Mouse (Mus musculus) limb, embryonic 11.5 days (tissue): ENCODE results near the gene Atp6v0e. TPM values are rescaled to one million over a fixed set of nuclear protein-coding genes. Genes with fewer than 3 reads are reported as not detected.
A peak's percentile ranks its signal among the peaks of the same experiment; 100 is the strongest.

Experiments used
- ATAC-seq: fragments of 200-750 bp; cut with Nextera tagmentation; 2 replicates; pipeline ENCODE4 v1.8.0; 2017; ENCODE audit warnings: low read depth; ENCODE audit not compliant: insufficient number of reproducible peaks, low FRiP score, low TSS enrichment
- DNase-seq: peaks from one replicate; pipeline ENCODE4 v3.0.0-alpha.2; 2015; ENCODE audit warnings: low spot score
- H3K27ac ChIP-seq: fragments of 300-500 bp; sonication (generic); replicated peaks from 2 replicates; pipeline ENCODE4 v1.5.1; 2014; ENCODE audit warnings: low read depth, mild to moderate bottlenecking, low read length
- H3K27me3 ChIP-seq: fragments of 300-500 bp; sonication (generic); 2 replicates; pipeline ENCODE4 v1.6.1; 2014; ENCODE audit warnings: mild to moderate bottlenecking, low read length, mixed read lengths; ENCODE audit not compliant: control insufficient read depth, insufficient read depth
- H3K36me3 ChIP-seq: fragments of 300-500 bp; sonication (generic); 2 replicates; pipeline ENCODE4 v1.6.1; 2014; ENCODE audit warnings: mild to moderate bottlenecking, low read length, moderate library complexity, mixed read lengths; ENCODE audit not compliant: control insufficient read depth, insufficient read depth
- H3K4me1 ChIP-seq: fragments of 300-500 bp; sonication (generic); 2 replicates; pipeline ENCODE4 v1.6.1; 2014; ENCODE audit warnings: low read length, mixed read lengths; ENCODE audit not compliant: control insufficient read depth, insufficient read depth
- H3K4me2 ChIP-seq: fragments of 300-500 bp; sonication (generic); 2 replicates; pipeline ENCODE4 v1.6.1; 2014; ENCODE audit warnings: low read depth, mild to moderate bottlenecking, moderate library complexity; ENCODE audit not compliant: severe bottlenecking
- H3K4me3 ChIP-seq: fragments of 300-500 bp; sonication (generic); 2 replicates; pipeline ENCODE4 v1.5.1; 2014; ENCODE audit warnings: low read depth, low read length
- H3K9ac ChIP-seq: fragments of 300-500 bp; sonication (generic); 2 replicates; pipeline ENCODE4 v1.6.1; 2014; ENCODE audit warnings: mild to moderate bottlenecking, low read length
- H3K9me3 ChIP-seq: fragments of 300-500 bp; sonication (generic); 2 replicates; pipeline ENCODE4 v1.6.1; 2016; ENCODE audit warnings: low read length; ENCODE audit not compliant: control insufficient read depth
- WGBS: fragments of 180-500 bp; shearing (Covaris S2); extraction: QIAGEN DNeasy Blood & Tissue Kit; methylation state at CpG from one replicate; pipeline ENCODE4 v1.1.7; 2014; 5-methylcytosine and 5-hydroxymethylcytosine counted together
- polyA plus RNA-seq: library from polyadenylated mRNA; unstranded; fragments of >200 nt; fragmentation: Nextera tagmentation; extraction: Ambion mirVana; gene quantifications from 2 replicates; pipeline ENCODE4 v1.2.1, GENCODE M21; 2014

Atp6v0e gene
- 96.6 and 101 TPM in 2 replicates for polyA plus RNA-seq

GRCm38 (mm10) chr17:26662978-26663683 is at the start of gene Atp6v0e:
Gene Atp6v0e (plus strand): TSS chr17:26663231.
- peak; percentile 65; the same call in 1 of the 2 replicates for ATAC-seq
- WGBS: 2% methylated on average over 28 of the region's 28 CpGs
- Histone ChIP-seq H3K27me3 (no peaks in the 10 kb centered on the region), H3K4me2 (peak within 1 kb of the TSS; percentile 51), H3K4me1 (no peaks in the 10 kb centered on the region), H3K4me3 (peak within 1 kb of the TSS; percentile 38), H3K9ac (peak within 1 kb of the TSS; percentile 8), H3K36me3 (no peaks in the 10 kb centered on the region), H3K27ac (no peak within 1 kb of the TSS), H3K9me3 (no peaks in the 10 kb centered on the region)
- peak; percentile 98 for DNase-seq

- peaks cover 13% of the 10 kb centered on the region; the same call in 1 of the 2 replicates for H3K36me3 ChIP-seq
- no peak for ATAC-seq
- H3K27ac ChIP-seq: no peak overlapping the region
Measured at GRCm38 (mm10) chr17:26614286-26614685, 48.7 kb upstream of the Atp6v0e start.

GRCm38 (mm10) chr17:26614708-26615486 is 48.1 kb upstream of the Atp6v0e start:
- ATAC-seq (no peak), DNase-seq (no peak)
- no peaks in the 10 kb centered on the region for H3K27me3 ChIP-seq
- H3K4me1 ChIP-seq: no peaks in the 10 kb centered on the region
- WGBS: 68% methylated on average over 9 of the region's 9 CpGs
- H3K9me3 ChIP-seq: no peaks in the 10 kb centered on the region
- peaks cover 13% of the 10 kb centered on the region; the same call in 1 of the 2 replicates for H3K36me3 ChIP-seq
- no peak overlapping the region for H3K27ac ChIP-seq
- H3K9ac ChIP-seq: no peak overlapping the region; the same call in 1 of the 2 replicates
- H3K4me3 ChIP-seq: no peak overlapping the region
- H3K4me2 ChIP-seq: no peak overlapping the region

More at GRCm38 (mm10) chr17:26614286-26614685, 48.7 kb upstream of the Atp6v0e start:
- DNase-seq: no peak
- Histone ChIP-seq H3K4me2 (no peak overlapping the region), H3K4me1 (no peaks in the 10 kb centered on the region), H3K9me3 (no peaks in the 10 kb centered on the region), H3K4me3 (no peak overlapping the region), H3K27me3 (no peaks in the 10 kb centered on the region), H3K9ac (no peak overlapping the region)
- WGBS: 81% methylated on average over 6 of the region's 6 CpGs

DNA sequence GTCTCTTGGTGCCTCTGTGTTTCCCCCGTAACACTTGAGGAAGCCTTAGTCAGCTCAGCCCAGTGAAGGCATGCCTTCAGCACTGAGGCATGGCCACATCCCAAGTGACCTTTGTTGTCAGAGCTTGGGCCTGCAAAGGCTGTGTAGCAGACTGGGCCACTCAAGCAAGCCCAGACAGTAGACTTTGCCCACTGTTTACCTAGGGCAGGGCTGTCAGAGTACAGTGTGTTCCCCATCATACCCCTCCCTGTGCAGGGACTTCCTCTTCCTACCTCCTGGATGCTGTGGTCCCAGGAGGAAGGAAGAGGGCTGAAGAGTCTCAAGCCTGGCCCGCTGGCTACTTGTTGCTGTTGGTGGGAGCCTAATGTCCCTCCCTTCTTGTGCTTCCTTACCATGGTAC is 46.3 kb upstream of the Atp6v0e start:
- Histone ChIP-seq H3K36me3 (peaks cover 13% of the 10 kb centered on the region; the same call in 1 of the 2 replicates), H3K4me3 (no peak overlapping the region), H3K4me2 (no peak overlapping the region), H3K27me3 (no peaks in the 10 kb centered on the region), H3K27ac (no peak overlapping the region), H3K9ac (no peak overlapping the region), H3K9me3 (no peaks in the 10 kb centered on the region), H3K4me1 (no peaks in the 10 kb centered on the region)
- ATAC-seq (no peak), DNase-seq (no peak)
- 96% methylated on average over 2 of the region's 2 CpGs for WGBS

- H3K4me2 ChIP-seq: no peak overlapping the region
- 86% methylated on average over 5 of the region's 5 CpGs for WGBS
- peaks cover 11% of the 10 kb centered on the region; the same call in 1 of the 2 replicates for H3K36me3 ChIP-seq
- H3K27me3 ChIP-seq: no peaks in the 10 kb centered on the region
- DNase-seq: no peak
- H3K9ac ChIP-seq: no peak overlapping the region
- ATAC-seq: no peak
- no peak overlapping the region for H3K27ac ChIP-seq
- H3K4me1 ChIP-seq: no peaks in the 10 kb centered on the region
- H3K9me3 ChIP-seq: no peaks in the 10 kb centered on the region
- H3K4me3 ChIP-seq: no peak overlapping the region
Measured at GRCm38 (mm10) chr17:26618498-26618897, 44.5 kb upstream of the Atp6v0e start.

DNA sequence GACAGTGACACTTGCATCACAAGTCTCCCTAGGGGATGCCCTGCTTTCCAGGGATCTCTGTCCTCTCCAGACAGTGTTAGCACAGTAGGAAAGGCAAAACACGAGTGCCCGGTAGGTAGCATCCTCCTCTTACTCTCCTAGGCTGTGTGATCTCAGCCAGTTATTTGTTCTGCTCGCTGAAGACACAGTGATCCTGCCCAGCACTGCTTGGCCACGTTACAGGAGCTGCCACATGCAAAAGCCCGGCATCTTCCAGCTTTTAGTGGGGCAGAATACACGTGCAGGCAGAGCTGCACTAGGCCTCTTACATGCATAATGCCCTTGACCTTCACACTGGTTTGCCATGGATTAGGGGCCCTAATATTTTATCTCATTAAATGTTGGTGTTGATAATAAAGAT is 43.5 kb upstream of the Atp6v0e start:
- ATAC-seq: no peak
- 88% methylated on average over 6 of the region's 6 CpGs for WGBS
- H3K27ac ChIP-seq: no peak overlapping the region
- H3K9ac ChIP-seq: no peak overlapping the region
- peaks cover 14% of the 10 kb centered on the region for H3K36me3 ChIP-seq
- no peaks in the 10 kb centered on the region for H3K27me3 ChIP-seq
- no peak for DNase-seq
- H3K4me1 ChIP-seq: no peaks in the 10 kb centered on the region
- no peaks in the 10 kb centered on the region for H3K9me3 ChIP-seq
- H3K4me3 ChIP-seq: no peak overlapping the region
- H3K4me2 ChIP-seq: no peak overlapping the region

DNA sequence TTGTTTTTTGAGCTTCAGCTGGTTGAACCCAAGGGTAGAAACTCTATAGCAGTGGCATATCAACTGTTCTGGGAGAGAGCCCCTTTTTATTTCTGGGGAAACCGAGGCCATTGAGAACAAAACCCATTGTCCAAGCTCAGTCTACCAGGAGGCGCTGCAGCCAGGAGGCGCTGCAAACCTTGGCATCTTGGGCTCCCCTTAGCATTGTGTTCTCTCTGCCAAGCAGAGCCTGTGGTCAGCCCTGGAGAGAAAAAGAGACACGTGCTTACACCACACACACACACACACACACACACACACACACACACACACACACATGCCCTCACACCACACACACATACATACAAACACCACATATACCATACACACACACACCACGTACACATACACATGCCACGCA is 42.7 kb upstream of the Atp6v0e start:
- 93% methylated on average over 6 of the region's 6 CpGs for WGBS
- H3K27ac ChIP-seq: no peak overlapping the region
- peaks cover 14% of the 10 kb centered on the region for H3K36me3 ChIP-seq
- ATAC-seq (no peak), DNase-seq (no peak)
- no peak overlapping the region for H3K4me3 ChIP-seq
- H3K4me1 ChIP-seq: no peaks in the 10 kb centered on the region
- no peak overlapping the region for H3K9ac ChIP-seq
- no peak overlapping the region for H3K4me2 ChIP-seq
- no peaks in the 10 kb centered on the region for H3K9me3 ChIP-seq
- H3K27me3 ChIP-seq: no peaks in the 10 kb centered on the region

DNA sequence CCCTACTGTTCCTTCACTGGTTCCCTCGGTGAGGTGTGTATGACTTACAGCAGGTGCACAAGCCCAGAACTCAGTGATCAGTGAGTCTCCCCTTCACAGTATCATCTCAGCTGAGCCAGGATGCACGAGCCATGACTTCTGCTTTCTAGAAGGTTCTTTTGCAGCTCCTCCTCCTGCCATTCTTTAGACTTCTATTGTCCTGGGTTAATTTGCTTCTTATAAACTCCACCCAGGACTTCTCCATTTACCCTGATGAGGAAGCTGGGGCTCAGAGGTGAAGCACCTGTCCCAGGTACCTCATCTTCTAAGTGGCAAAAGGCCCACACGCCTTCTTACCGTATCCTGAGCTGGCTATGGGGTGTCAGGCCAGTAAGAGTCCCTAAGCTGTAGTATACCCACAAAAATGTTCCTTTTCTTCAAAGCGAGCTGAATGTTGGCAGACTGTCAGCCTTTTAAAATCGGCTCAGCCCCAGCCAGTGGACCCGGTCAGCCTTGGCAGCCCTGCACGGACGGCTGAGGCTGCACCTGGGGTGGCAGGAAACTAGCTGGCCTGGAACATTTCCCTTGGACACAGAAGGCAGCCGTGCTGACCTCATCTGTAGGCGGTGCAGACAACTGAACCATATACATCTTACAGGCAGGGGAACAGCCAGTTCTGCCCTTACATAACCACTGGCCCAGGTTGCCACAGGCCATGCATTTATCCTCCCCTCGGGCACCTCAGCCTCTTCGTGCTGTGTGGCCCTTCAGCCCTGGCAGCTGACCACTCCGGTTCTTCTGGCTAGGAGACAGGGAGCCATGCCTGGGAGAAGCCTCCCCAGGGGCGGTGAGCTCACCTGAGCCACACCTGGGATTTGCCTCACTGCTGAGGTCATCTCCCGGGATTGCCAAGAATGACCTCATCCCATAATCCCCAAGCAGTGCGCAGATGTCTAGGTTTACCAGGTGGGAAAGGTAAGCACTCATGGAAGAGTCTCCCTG is 42.0 kb upstream of the Atp6v0e start:
- ATAC-seq: no peak
- Histone ChIP-seq H3K4me2 (no peak overlapping the region), H3K4me1 (no peaks in the 10 kb centered on the region), H3K4me3 (no peak overlapping the region), H3K36me3 (peaks cover 12% of the 10 kb centered on the region), H3K9ac (no peak overlapping the region), H3K27ac (no peak overlapping the region), H3K9me3 (no peaks in the 10 kb centered on the region), H3K27me3 (no peaks in the 10 kb centered on the region)
- DNase-seq: no peak
- WGBS: 89% methylated on average over 17 of the region's 17 CpGs
